Mouse (Mus musculus) erythroid progenitor cell, adult 5-6 weeks (primary cell): Measurements from ENCODE around the gene Man1b1. TPM values are rescaled to one million over a fixed set of nuclear protein-coding genes. Genes with fewer than 3 reads are reported as not detected.

Experiments
- ATAC-seq: replicated peaks from 2 replicates; pipeline ENCODE4 v1.8.0; 2016; ENCODE audit warnings: moderate number of reproducible peaks, mild to moderate bottlenecking, moderate TSS enrichment, inconsistent platforms; ENCODE audit not compliant: poor library complexity, low FRiP score, severe bottlenecking
- total RNA-seq, 2 experiments: library from RNA; stranded (forward) in 1 of 2; stranded (reverse) in 1 of 2; fragments of 150-400 nt in 1 of 2; fragments of 186-747, 209-891 nt in 1 of 2; gene quantifications; 2 replicates each; pipeline versions ENCODE4 v1.2.3 to v1.2.4; 2015 to 2017; ENCODE audit warnings: low replicate concordance in 2 of 2

Gene Man1b1
- total RNA-seq, 2 experiments from 2014 or later, result 40.2 to 51.6 TPM

DNA sequence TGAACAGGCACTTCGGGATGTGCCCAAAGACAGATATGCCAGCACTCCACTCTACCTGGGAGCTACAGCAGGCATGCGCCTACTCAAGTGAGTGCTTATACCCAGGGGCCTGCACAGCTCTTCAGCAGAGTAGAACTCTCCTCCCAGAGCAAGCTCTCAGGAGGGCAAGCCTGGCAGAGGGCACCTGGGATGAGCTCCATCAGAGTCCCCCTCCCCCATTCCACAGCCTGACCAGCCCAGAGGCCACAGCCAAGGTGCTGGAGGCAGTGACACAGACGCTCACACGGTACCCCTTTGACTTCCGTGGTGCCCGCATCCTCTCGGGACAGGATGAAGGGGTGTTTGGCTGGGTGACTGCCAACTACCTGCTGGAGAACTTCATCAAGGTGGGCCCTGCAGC, 65.9 kb downstream of the Man1b1 start:
- no peak for ATAC-seq

DNA sequence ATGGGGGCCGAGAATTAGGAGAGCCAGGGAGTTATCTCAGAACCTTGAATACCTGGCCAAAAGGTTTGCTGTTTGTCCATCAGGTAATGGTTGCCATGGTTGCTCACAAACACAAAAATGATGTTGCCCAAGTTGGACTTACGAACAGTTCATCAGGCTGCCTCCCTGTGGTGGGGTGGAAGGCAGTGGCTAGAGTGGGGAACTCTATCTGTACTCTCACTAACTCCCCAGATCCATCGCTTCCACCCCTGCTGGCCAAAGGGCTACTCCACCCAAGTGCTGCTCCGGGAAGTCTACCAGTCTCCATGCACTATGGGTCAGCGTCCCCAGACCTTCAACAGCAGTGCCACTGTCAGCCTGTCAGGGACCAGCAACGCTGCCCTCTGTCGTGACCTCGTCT, 66.9 kb downstream of the Man1b1 start, which contains the start of gene Npdc1:
Gene Npdc1 (plus strand): TSS at position 301 of the 400 bp plus-strand sequence.
- ATAC-seq, result no peak

DNA sequence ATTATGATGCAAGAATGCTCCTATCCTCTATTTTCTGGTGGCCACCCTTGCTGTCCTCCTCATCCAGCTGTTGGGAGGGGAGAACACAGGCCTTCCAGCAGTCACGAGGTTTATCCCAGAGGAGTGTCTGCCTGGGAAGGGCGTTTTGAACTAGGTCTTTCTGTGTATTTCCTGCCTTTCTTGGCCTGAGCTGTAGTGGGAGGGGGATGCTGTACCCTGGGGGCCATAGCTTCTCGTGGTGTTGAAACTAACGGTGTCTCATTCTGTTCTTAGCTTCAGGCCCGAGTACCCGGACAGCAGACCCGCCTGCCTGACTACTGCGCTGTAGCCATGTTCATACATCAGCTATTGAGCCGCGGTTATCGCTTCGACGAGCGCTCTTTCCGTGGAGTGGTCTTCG, 68.2 kb downstream of the Man1b1 start:
- no peak for ATAC-seq

DNA sequence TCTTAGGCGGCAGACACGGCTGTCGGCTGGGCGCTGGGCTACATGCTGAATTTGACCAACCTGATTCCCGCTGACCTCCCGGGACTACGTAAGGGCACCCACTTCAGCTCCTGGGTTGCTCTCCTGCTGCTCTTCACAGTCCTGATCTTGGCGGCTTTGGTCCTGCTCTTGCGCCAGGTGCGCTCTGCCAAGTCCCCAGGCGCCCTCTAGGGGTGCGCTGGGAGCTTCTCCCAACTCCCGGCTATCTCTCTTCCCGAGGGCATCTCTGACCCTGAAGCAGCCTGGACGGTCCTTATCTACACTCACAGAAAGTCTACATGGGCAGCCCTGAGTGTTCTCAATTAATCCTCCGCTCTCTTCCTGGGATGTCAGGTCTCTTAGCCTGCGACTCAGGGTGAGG, 68.6 kb downstream of the Man1b1 start:
- ATAC-seq, result no peak

Other genes starting within 250 kb of the Man1b1 start
Only the 30 nearest of the 37 such genes appear.
- 0.42 TPM in 1 of 2 replicates, not detected in the other for gene Nrarp, start 151.6 kb upstream of the Man1b1 start, total RNA-seq (2015; ENCODE audit: low replicate concordance)
- 0.64 and 3.0 TPM in 2 replicates for gene Nrarp, start 151.6 kb upstream of the Man1b1 start, total RNA-seq (2017; ENCODE audit: low replicate concordance)
- gene Tor4a, start 135.5 kb upstream of the Man1b1 start, total RNA-seq (2015; ENCODE audit: low replicate concordance), result 2.9 and 5.4 TPM in 2 replicates
- 0.30 and 2.2 TPM in 2 replicates for gene Tor4a, start 135.5 kb upstream of the Man1b1 start, total RNA-seq (2017; ENCODE audit: low replicate concordance)
- gene Nelfb, start 120.8 kb upstream of the Man1b1 start, total RNA-seq (2015; ENCODE audit: low replicate concordance), result 13.0 and 34.4 TPM in 2 replicates
- 15.2 and 29.9 TPM in 2 replicates for gene Nelfb, start 120.8 kb upstream of the Man1b1 start, total RNA-seq (2017; ENCODE audit: low replicate concordance)
- gene Stpg3, start 117.7 kb upstream of the Man1b1 start, total RNA-seq (2015; ENCODE audit: low replicate concordance), result not detected in 2 replicates
- gene Stpg3, start 117.7 kb upstream of the Man1b1 start, total RNA-seq (2017; ENCODE audit: low replicate concordance), result not detected in 2 replicates
- not detected in 2 replicates for gene Fam166a, start 113.6 kb upstream of the Man1b1 start, total RNA-seq (2015; ENCODE audit: low replicate concordance)
- not detected in 2 replicates for gene Fam166a, start 113.6 kb upstream of the Man1b1 start, total RNA-seq (2017; ENCODE audit: low replicate concordance)
- 940 and 950 TPM in 2 replicates for gene Tubb4b, start 107.6 kb upstream of the Man1b1 start, total RNA-seq (2015; ENCODE audit: low replicate concordance)
- 826 and 920 TPM in 2 replicates for gene Tubb4b, start 107.6 kb upstream of the Man1b1 start, total RNA-seq (2017; ENCODE audit: low replicate concordance)
- gene Slc34a3, start 98.0 kb upstream of the Man1b1 start, total RNA-seq (2015; ENCODE audit: low replicate concordance), result not detected in 2 replicates
- gene Slc34a3, start 98.0 kb upstream of the Man1b1 start, total RNA-seq (2017; ENCODE audit: low replicate concordance), result not detected in 2 replicates
- not detected in 2 replicates for gene Rnf224, start 95.6 kb upstream of the Man1b1 start, total RNA-seq (2015; ENCODE audit: low replicate concordance)
- gene Rnf224, start 95.6 kb upstream of the Man1b1 start, total RNA-seq (2017; ENCODE audit: low replicate concordance), result not detected in 2 replicates
- not detected in 2 replicates for gene Rnf208, start 90.1 kb upstream of the Man1b1 start, total RNA-seq (2015; ENCODE audit: low replicate concordance)
- not detected in 2 replicates for gene Rnf208, start 90.1 kb upstream of the Man1b1 start, total RNA-seq (2017; ENCODE audit: low replicate concordance)
- gene Cysrt1, start 89.9 kb upstream of the Man1b1 start, total RNA-seq (2015; ENCODE audit: low replicate concordance), result not detected in 2 replicates
- not detected in 2 replicates for gene Cysrt1, start 89.9 kb upstream of the Man1b1 start, total RNA-seq (2017; ENCODE audit: low replicate concordance)
- 4.0 and 4.6 TPM in 2 replicates for gene AL732309.1, start 85.5 kb upstream of the Man1b1 start, total RNA-seq (2015; ENCODE audit: low replicate concordance)
- not detected in 2 replicates for gene AL732309.1, start 85.5 kb upstream of the Man1b1 start, total RNA-seq (2017; ENCODE audit: low replicate concordance)
- 11.9 and 18.9 TPM in 2 replicates for gene Tmem203, start 76.9 kb upstream of the Man1b1 start, total RNA-seq (2015; ENCODE audit: low replicate concordance)
- gene Tmem203, start 76.9 kb upstream of the Man1b1 start, total RNA-seq (2017; ENCODE audit: low replicate concordance), result 1.8 and 8.5 TPM in 2 replicates
- gene Tprn, start 69.7 kb upstream of the Man1b1 start, total RNA-seq (2015; ENCODE audit: low replicate concordance), result 1.1 TPM in 1 of 2 replicates, not detected in the other
- gene Tprn, start 69.7 kb upstream of the Man1b1 start, total RNA-seq (2017; ENCODE audit: low replicate concordance), result 1.0 and 2.2 TPM in 2 replicates
- gene Ssna1, start 59.9 kb upstream of the Man1b1 start, total RNA-seq (2015; ENCODE audit: low replicate concordance), result 114 and 128 TPM in 2 replicates
- gene Ssna1, start 59.9 kb upstream of the Man1b1 start, total RNA-seq (2017; ENCODE audit: low replicate concordance), result 46.2 and 81.0 TPM in 2 replicates
- 34.6 and 55.8 TPM in 2 replicates for gene Anapc2, start 59.9 kb upstream of the Man1b1 start, total RNA-seq (2015; ENCODE audit: low replicate concordance)
- gene Anapc2, start 59.9 kb upstream of the Man1b1 start, total RNA-seq (2017; ENCODE audit: low replicate concordance), result 29.7 and 40.0 TPM in 2 replicates
- not detected in 2 replicates for gene Tmem210, start 44.2 kb upstream of the Man1b1 start, total RNA-seq (2015; ENCODE audit: low replicate concordance)
- not detected in 2 replicates for gene Tmem210, start 44.2 kb upstream of the Man1b1 start, total RNA-seq (2017; ENCODE audit: low replicate concordance)
- not detected in 2 replicates for gene Lrrc26, start 42.4 kb upstream of the Man1b1 start, total RNA-seq (2015; ENCODE audit: low replicate concordance)
- gene Lrrc26, start 42.4 kb upstream of the Man1b1 start, total RNA-seq (2017; ENCODE audit: low replicate concordance), result not detected in 2 replicates
- not detected in 2 replicates for gene Grin1, start 13.2 kb upstream of the Man1b1 start, total RNA-seq (2015; ENCODE audit: low replicate concordance)
- gene Grin1, start 13.2 kb upstream of the Man1b1 start, total RNA-seq (2017; ENCODE audit: low replicate concordance), result not detected in 2 replicates
- gene Dpp7, start 24.0 kb downstream of the Man1b1 start, total RNA-seq (2015; ENCODE audit: low replicate concordance), result 4.7 TPM in 1 of 2 replicates, not detected in the other
- 0.68 and 6.2 TPM in 2 replicates for gene Dpp7, start 24.0 kb downstream of the Man1b1 start, total RNA-seq (2017; ENCODE audit: low replicate concordance)
- gene Uap1l1, start 33.3 kb downstream of the Man1b1 start, total RNA-seq (2015; ENCODE audit: low replicate concordance), result 8.8 and 13.3 TPM in 2 replicates
- 0.30 and 2.7 TPM in 2 replicates for gene Uap1l1, start 33.3 kb downstream of the Man1b1 start, total RNA-seq (2017; ENCODE audit: low replicate concordance)
- gene Sapcd2, start 40.0 kb downstream of the Man1b1 start, total RNA-seq (2015; ENCODE audit: low replicate concordance), result 5.9 and 10.1 TPM in 2 replicates
- gene Sapcd2, start 40.0 kb downstream of the Man1b1 start, total RNA-seq (2017; ENCODE audit: low replicate concordance), result 7.8 and 9.6 TPM in 2 replicates
- gene Entpd2, start 63.5 kb downstream of the Man1b1 start, total RNA-seq (2015; ENCODE audit: low replicate concordance), result not detected in 2 replicates
- gene Entpd2, start 63.5 kb downstream of the Man1b1 start, total RNA-seq (2017; ENCODE audit: low replicate concordance), result not detected in 2 replicates
- not detected in 2 replicates for gene Npdc1, start 67.0 kb downstream of the Man1b1 start, total RNA-seq (2015; ENCODE audit: low replicate concordance)
- not detected in 2 replicates for gene Npdc1, start 67.0 kb downstream of the Man1b1 start, total RNA-seq (2017; ENCODE audit: low replicate concordance)
- 4.3 TPM in 1 of 2 replicates, not detected in the other for gene Fut7, start 90.9 kb downstream of the Man1b1 start, total RNA-seq (2015; ENCODE audit: low replicate concordance)
- 0.77 TPM in 1 of 2 replicates, not detected in the other for gene Fut7, start 90.9 kb downstream of the Man1b1 start, total RNA-seq (2017; ENCODE audit: low replicate concordance)
- gene Abca2, start 96.4 kb downstream of the Man1b1 start, total RNA-seq (2015; ENCODE audit: low replicate concordance), result 5.0 and 5.8 TPM in 2 replicates
- 1.3 and 2.4 TPM in 2 replicates for gene Abca2, start 96.4 kb downstream of the Man1b1 start, total RNA-seq (2017; ENCODE audit: low replicate concordance)
- not detected in 2 replicates for gene Clic3, start 124.5 kb downstream of the Man1b1 start, total RNA-seq (2015; ENCODE audit: low replicate concordance)
- not detected in 2 replicates for gene Clic3, start 124.5 kb downstream of the Man1b1 start, total RNA-seq (2017; ENCODE audit: low replicate concordance)
- gene Paxx, start 128.8 kb downstream of the Man1b1 start, total RNA-seq (2015; ENCODE audit: low replicate concordance), result 17.6 and 24.5 TPM in 2 replicates
- gene Paxx, start 128.8 kb downstream of the Man1b1 start, total RNA-seq (2017; ENCODE audit: low replicate concordance), result 5.3 TPM in 1 of 2 replicates, not detected in the other
- not detected in 2 replicates for gene Ptgds, start 137.7 kb downstream of the Man1b1 start, total RNA-seq (2015; ENCODE audit: low replicate concordance)
- gene Ptgds, start 137.7 kb downstream of the Man1b1 start, total RNA-seq (2017; ENCODE audit: low replicate concordance), result not detected in 2 replicates
- gene Lcn12, start 161.6 kb downstream of the Man1b1 start, total RNA-seq (2015; ENCODE audit: low replicate concordance), result not detected in 2 replicates
- not detected in 2 replicates for gene Lcn12, start 161.6 kb downstream of the Man1b1 start, total RNA-seq (2017; ENCODE audit: low replicate concordance)
- gene Fbxw5, start 168.4 kb downstream of the Man1b1 start, total RNA-seq (2015; ENCODE audit: low replicate concordance), result 10.1 and 13.0 TPM in 2 replicates
- 3.6 and 20.9 TPM in 2 replicates for gene Fbxw5, start 168.4 kb downstream of the Man1b1 start, total RNA-seq (2017; ENCODE audit: low replicate concordance)